Mouse (Mus musculus) heart, adult 2 months (tissue): ENCODE data around the gene Armc9. TPM values are rescaled to one million over a fixed set of nuclear protein-coding genes. Genes with fewer than 3 reads are reported as not detected.

Experiments
- DNase-seq, 2 experiments: peaks; one replicate each; pipeline ENCODE4 v3.0.0; 2021
- H3K27ac ChIP-seq: fragments of 200-600 bp; 2 replicates; pipeline ENCODE4 v1.8.1; 2022
- H3K27me3 ChIP-seq: fragments of 200-500 bp; 2 replicates; pipeline ENCODE4 v1.6.1; 2012; ENCODE audit warnings: mild to moderate bottlenecking, low read length, inconsistent platforms, mixed read lengths; ENCODE audit not compliant: control insufficient read depth, insufficient read depth
- H3K36me3 ChIP-seq: fragments of 200-500 bp; 2 replicates; pipeline ENCODE4 v1.6.1; 2012; ENCODE audit warnings: low read length, inconsistent platforms; ENCODE audit not compliant: control insufficient read depth, insufficient read depth
- H3K4me1 ChIP-seq: fragments of 200-500 bp; 2 replicates; pipeline ENCODE4 v1.6.1; 2011; ENCODE audit warnings: low read length; ENCODE audit not compliant: control insufficient read depth, insufficient read depth
- H3K4me3 ChIP-seq: fragments of 200-600 bp; 2 replicates; pipeline ENCODE4 v1.8.1; 2022
- H3K79me2 ChIP-seq: fragments of 200-500 bp; replicated peaks from 2 replicates; pipeline ENCODE4 v1.6.1; 2012; ENCODE audit warnings: mild to moderate bottlenecking, inconsistent platforms, low read length, moderate library complexity, mixed read lengths; ENCODE audit not compliant: control insufficient read depth, insufficient read depth
- H3K9ac ChIP-seq: fragments of 200-500 bp; 2 replicates; pipeline ENCODE4 v1.6.1; 2012; ENCODE audit warnings: low read depth, mild to moderate bottlenecking, control low read depth, inconsistent platforms, low read length, mixed read lengths
- CTCF ChIP-seq: fragments of 200-600 bp; IDR thresholded peaks from 2 replicates; pipeline ENCODE4 v1.8.1; 2022; ENCODE audit warnings: antibody characterized with exemption, mild to moderate bottlenecking, moderate library complexity
- EP300 ChIP-seq: fragments of 200-500 bp; IDR thresholded peaks from 2 replicates; pipeline ENCODE4 v1.6.1; 2011; ENCODE audit warnings: low read depth, low read length, control low read depth; ENCODE audit not compliant: insufficient read depth
- POLR2A ChIP-seq: fragments of 200-500 bp; IDR thresholded peaks from 2 replicates; pipeline ENCODE4 v1.6.1; 2011; ENCODE audit warnings: mild to moderate bottlenecking, low read depth, low read length, control low read depth; ENCODE audit not compliant: insufficient read depth
- WGBS: fragments of 180-500 bp; shearing (Covaris S2); methylation state at CpG from one replicate; pipeline ENCODE4 v1.1.7; 2018; 5-methylcytosine and 5-hydroxymethylcytosine counted together
- intact Hi-C: fragments of 180-260 bp; cut with DNase I; formaldehyde crosslinking; loops from one replicate; pipeline ENCODE4 v1.15.1; 2025
- polyA plus RNA-seq: library from polyadenylated mRNA; depleted of rRNA; stranded (reverse); fragments of >200 nt; gene quantifications from 2 replicates; pipeline ENCODE4 v1.2.3, GENCODE M21; 2012
- total RNA-seq, 2 experiments: library from RNA; stranded (reverse); gene quantifications; 2 replicates each; pipeline ENCODE4 v1.2.3; 2021

Armc9 gene
- total and polyA plus RNA-seq, 3 experiments, result 2.4 to 3.5 (median 3.5) TPM

DNA sequence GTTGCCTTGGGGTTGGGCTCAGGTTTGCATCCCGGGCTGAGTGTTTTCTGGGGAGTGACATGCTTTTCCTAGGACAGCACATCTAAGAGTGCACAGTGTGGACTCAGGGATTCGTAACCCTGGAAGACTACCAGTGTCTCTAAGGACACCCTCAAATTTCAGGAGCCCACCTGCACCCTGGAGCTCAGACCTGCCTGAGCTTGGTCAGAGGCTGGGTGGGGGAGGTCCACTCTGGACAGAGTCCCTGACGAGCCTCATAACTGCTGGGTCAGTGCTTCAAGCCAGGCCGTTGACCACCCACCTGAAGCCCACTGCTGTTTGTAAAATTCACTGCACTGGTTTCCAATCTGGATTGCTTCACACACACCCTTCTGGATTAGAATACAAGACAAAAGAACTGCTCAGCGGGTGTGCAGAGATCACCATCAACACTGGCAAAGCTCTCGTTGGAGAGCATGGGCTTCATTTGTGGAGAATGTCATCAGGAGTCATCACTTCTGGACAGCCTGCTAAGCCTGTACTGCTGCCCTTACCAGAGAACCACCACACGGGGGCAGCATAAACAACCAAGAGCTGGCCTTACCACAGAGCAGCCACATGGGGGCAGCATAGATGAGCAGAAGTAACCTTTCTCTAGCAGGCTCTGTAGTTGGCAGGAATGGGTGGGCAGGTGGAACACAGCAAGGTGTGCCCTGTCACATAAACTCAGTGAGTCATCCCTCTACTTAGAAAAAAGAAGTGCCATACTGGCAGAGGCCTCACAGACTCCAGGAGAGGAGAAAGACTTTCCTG lies 24.1 kb downstream of the Armc9 start:
- H3K9ac ChIP-seq, result no peak overlapping the region
- no peak overlapping the region for H3K4me3 ChIP-seq
- 44% methylated on average over 7 of the region's 7 CpGs for WGBS
- H3K36me3 ChIP-seq, result no peaks in the 10 kb centered on the region
- peak; percentile 72 to 79 for DNase-seq
- no peaks in the 10 kb centered on the region for H3K27me3 ChIP-seq
- H3K4me1 ChIP-seq, result no peaks in the 10 kb centered on the region
- H3K27ac ChIP-seq, result no peak overlapping the region
- TF ChIP-seq POLR2A (no peak), EP300 (peak; percentile 90), CTCF (no peak; the same call in 1 of the 2 replicates)
- intact Hi-C loops, result loop anchor here (1.0 kb wide), 1 partner anchor 161 kb away; no protein-coding TSS in a partner anchor
- no peaks in the 10 kb centered on the region for H3K79me2 ChIP-seq

DNA sequence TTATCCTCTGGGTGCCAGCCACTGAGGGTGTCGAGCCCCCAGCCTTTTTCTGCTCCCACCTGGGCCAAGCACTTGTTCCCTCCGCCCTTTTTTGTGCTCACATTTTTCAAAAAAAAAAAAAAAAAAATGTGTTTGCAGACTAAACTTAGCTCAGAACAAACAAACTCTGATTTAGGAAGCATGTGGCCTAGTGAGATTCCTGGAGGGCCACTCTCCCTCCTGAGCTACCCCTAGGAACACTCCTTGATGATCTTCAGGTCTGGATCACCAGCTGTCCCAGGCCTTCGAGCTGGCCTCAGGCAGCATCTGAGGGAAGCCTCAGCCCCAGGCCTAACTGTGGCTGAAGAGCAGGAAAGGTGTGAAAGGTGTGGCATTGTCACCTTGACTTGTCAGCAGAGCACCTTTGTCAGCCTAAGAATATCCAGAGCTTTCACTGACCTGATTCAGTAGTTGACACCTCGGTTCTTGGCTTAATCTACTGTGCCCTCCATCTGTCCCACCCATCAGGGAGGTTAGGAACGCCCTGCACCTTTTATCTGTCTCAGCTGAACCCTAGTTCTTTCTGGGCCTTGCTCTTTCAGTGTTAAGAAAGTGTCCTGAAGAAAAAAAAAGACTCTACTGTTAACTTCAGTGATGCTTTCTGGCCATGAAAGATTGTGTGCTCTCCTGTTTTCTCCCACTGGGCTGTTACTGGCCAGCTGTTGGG lies 27.6 kb downstream of the Armc9 start:
- Histone ChIP-seq H3K27me3 (no peaks in the 10 kb centered on the region), H3K79me2 (no peaks in the 10 kb centered on the region), H3K9ac (no peak overlapping the region), H3K4me3 (no peak overlapping the region), H3K36me3 (no peaks in the 10 kb centered on the region), H3K4me1 (no peaks in the 10 kb centered on the region), H3K27ac (no peak overlapping the region)
- TF ChIP-seq CTCF, result no peak
- no peak for TF ChIP-seq EP300
- no peak for TF ChIP-seq POLR2A
- 74% methylated on average over 5 of the region's 5 CpGs for WGBS
- no peak for DNase-seq
- intact Hi-C loops, result no loop called here

DNA sequence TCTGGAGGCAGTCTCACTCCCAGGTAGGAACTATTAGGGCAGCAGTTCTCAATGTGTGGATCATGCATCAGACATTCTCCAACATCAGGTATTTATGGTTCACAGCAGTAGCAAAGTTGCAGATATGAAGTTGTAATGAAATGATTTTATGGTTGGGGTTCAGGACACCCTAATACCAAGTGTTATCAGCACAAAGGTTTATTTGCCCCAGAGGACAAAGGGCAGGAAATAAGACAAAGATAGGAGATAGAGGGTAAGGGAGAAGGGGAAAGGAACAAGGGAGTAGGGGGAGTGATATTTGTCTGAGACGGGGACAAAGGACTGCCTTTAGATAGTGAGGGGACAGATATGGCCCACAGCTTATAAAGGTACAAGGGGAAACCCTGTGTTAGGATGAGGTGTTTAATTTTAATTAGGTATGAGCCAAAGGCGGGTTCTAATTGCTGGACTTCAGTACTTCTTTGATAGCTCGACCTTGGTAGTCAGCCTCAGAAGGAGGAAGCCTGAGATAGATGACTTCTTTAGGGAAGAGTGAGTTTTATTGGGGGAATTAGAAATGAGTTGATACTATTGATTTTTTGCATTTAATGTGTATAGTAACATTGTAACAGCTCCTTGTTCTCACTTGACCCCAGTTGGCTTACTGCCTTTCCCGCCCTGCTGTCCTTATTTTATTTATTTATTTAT lies 29.1 kb downstream of the Armc9 start:
- no peak overlapping the region for H3K27ac ChIP-seq
- no peaks in the 10 kb centered on the region for H3K36me3 ChIP-seq
- no peak for DNase-seq
- no peak for TF ChIP-seq EP300
- no peak for TF ChIP-seq POLR2A
- no peak for TF ChIP-seq CTCF
- intact Hi-C loops, result no loop called here
- H3K4me3 ChIP-seq, result no peak overlapping the region
- H3K27me3 ChIP-seq, result no peaks in the 10 kb centered on the region
- no peaks in the 10 kb centered on the region for H3K4me1 ChIP-seq
- H3K79me2 ChIP-seq, result no peaks in the 10 kb centered on the region
- H3K9ac ChIP-seq, result no peak overlapping the region
- 70% methylated on average over 4 of the region's 4 CpGs for WGBS

DNA sequence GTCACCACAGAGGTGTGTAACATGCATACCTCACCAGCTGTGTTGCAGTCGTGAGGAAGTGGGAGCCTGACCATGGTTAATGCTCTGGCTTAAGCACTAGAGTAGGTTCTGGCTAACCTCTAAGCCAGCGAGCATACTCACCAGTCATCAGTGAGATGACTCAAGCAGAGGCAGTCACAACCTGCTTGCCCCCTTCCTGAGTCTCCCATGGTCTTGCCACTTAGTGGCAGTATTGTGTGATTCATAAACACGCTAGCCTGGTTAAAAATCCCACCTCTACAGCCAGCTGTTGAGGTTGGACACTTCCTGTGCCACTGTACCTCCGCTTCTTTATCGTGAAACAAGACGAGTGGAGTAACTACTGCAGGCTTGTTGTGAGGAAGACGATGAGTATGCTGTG lies 32.2 kb downstream of the Armc9 start:
- Histone ChIP-seq H3K27me3 (no peaks in the 10 kb centered on the region), H3K27ac (no peak overlapping the region), H3K36me3 (no peaks in the 10 kb centered on the region), H3K79me2 (no peaks in the 10 kb centered on the region), H3K4me1 (no peaks in the 10 kb centered on the region), H3K9ac (no peak overlapping the region), H3K4me3 (no peak overlapping the region)
- TF ChIP-seq CTCF (no peak), EP300 (no peak)
- 78% methylated on average over 7 of the region's 7 CpGs for WGBS
- no peak for DNase-seq
- intact Hi-C loops, result no loop called here

DNA sequence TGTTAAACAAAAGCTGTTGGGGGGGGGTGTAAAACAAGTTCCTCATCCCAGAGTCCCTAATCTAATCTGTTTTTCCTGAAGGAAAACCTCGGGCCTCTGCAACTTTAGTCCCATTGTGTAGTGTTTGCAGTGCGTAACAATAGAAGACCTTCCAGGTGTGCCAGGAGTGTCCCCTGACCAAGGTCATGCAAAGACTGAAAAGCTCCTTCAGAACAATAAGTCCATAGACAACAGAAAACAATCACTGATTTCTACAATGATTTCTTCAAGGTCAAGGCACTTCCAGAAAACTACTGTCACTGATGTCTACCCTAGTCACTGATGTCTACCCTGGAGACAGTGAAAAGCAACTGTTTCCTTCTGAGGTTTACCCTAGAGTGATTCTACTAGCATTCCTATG lies 33.3 kb downstream of the Armc9 start:
- Histone ChIP-seq H3K9ac (no peak overlapping the region), H3K79me2 (no peaks in the 10 kb centered on the region), H3K36me3 (no peaks in the 10 kb centered on the region), H3K4me1 (no peaks in the 10 kb centered on the region), H3K27ac (no peak overlapping the region), H3K4me3 (no peak overlapping the region), H3K27me3 (no peaks in the 10 kb centered on the region)
- TF ChIP-seq CTCF (no peak), POLR2A (no peak), EP300 (no peak)
- 51% methylated on average over 2 of the region's 2 CpGs for WGBS
- no peak for DNase-seq
- intact Hi-C loops, result no loop called here
